Mouse (Mus musculus) adrenal gland (tissue): ENCODE measurements around the gene Pdlim5.

ENCODE experiments used
- intact Hi-C: fragments of 180-260 bp; cut with DNase I; formaldehyde crosslinking; loops from one replicate; pipeline ENCODE4 v1.15.1; 2025

Gene Pdlim5

DNA sequence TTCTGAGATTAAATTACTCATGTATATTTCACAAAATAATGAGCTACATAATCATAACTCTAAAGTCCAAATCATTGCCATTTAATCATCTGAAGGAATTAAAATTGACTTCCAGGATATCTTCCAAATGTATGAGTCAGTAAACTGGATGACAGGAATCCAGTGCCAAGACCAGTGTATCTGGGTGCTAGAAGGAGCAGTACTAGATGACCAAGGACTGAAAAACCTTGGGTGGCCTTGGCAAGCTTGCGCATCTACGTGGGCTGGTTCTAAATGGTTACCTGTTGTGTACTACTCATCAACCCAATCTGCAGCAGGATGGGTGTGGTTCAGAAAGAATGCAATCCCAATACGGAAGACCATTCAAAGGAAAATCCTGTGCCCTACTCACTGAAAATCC, 116.5 kb downstream of the Pdlim5 start:
- intact Hi-C loops, result loop anchor here (5.0 to 10.0 kb wide), 2 partner anchors 234 to 392 kb away; no protein-coding TSS in a partner anchor

DNA sequence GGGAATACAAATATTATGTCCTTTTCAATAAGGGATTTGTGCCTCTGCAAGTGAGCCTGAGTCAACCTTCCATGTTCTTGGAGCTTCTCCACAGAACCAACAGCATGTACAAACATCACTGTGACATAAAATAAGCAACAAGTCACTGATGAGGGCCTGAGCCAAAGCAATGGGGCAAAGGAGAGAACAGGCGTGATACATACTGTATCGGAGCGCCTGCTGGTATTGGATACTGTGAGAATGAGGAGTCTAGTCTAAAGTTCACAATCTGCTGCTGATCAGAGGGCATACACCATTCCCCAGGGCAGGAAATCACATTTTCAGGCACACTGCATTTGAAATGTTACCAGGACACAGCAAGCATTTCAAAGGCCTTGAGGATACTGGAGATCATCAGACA, 119.0 kb downstream of the Pdlim5 start:
- intact Hi-C loops, result loop anchor here (2.0 to 10.0 kb wide), 3 partner anchors 232 to 414 kb away; no protein-coding TSS in a partner anchor

DNA sequence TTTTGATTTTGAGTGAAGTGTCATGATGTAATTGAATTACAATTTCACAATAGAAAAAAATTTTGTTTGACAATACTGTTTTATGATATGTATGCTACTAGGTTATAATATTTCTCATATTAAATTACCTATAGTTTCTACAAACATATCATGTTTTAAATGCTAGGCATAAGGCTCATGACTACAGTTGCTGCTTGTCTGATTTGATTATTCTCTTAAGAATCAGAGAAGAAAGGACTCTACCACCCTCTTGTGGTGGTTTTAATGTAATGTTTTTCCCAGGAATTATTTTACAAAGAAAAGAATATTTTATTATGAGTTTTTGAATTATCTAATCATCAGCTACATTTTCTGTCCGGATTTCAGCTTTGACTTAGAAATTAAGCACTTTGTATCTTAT, 120.5 kb downstream of the Pdlim5 start:
- intact Hi-C loops, result loop anchor here (5.0 to 10.0 kb wide), 2 partner anchors 230 to 388 kb away; no protein-coding TSS in a partner anchor

DNA sequence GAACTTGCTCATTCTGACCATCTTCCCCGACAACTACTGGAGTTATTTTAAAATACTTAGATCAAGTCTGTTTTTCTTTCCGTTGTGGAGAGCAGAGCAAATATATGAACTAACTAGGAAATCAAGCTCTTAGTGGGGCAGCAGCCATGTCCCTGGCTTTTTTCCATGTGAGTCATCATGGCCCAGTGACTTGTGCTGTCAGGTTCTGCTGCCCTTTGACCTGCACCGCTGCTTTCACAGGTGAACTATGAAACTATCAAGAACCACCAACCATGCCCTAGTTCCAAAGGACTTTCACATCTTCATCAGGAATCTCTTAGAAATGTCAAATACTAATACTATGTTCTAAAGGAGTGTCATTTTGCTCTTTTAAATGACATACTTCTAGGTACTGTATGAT, 121.0 kb downstream of the Pdlim5 start:
- intact Hi-C loops, result loop anchor here (10.0 kb wide), 1 partner anchor 230 kb away; no protein-coding TSS in a partner anchor

DNA sequence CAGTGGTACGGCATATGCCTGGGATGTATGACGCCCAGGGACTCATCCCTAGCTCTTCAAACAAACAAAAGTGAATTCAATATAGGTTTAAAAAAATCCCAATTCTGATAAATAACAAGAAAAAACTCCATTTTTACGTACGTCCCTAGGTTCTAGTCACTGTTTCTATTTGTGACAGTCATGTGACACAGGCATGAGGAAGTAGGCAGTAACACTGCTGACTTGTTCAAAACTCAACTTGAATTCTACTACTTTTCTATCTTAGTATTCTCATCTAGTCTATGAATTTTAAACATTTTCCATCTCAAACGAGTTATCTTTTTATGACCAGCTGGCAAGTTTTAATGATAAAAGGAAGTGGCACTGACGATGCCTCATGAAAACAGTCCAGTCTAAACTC, 122.2 kb downstream of the Pdlim5 start:
- intact Hi-C loops, result loop anchor here (10.0 kb wide), 1 partner anchor 228 kb away; no protein-coding TSS in a partner anchor

DNA sequence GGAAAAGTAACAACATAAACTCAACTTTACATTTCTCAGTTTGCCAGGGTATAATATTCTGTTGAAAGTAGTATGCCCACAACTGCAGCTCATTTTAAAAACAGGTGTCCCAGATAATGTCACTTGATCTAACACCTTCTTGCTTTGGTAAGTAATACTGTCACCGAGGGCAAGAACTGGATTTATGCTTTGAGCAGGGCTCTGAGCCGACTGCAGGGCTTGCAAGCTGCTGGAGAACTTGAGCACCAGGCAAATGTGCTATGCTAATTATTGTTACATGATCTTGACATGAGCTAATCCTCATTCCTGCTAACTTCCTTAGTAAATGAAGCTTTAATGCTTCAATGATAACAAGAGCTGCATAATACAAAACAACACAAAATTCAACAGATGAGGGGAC, 139.1 kb downstream of the Pdlim5 start:
- intact Hi-C loops, result no loop called here

DNA sequence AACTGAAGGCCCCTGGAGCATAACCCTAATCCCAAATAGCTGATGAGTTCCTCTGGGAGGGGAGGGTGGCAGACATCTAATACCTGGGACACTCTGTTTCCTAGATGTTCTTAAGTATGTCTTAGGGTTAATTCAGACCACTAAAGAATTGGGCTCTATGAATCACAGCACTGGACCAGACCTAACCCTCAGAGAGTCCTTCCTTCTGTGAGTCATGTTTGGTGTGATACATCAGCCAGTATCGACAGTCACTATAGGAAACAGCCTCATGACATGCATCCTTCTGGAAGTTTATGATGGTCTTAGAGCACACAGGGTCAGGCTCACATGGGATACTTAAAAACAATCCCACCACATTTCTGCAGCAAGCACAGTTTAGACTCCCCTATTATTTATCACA, 143.4 kb downstream of the Pdlim5 start:
- intact Hi-C loops, result no loop called here

- intact Hi-C loops, result no loop called here
Observed at GRCm38 (mm10) chr3:142249458-142249857, 146.0 kb downstream of the Pdlim5 start.

DNA sequence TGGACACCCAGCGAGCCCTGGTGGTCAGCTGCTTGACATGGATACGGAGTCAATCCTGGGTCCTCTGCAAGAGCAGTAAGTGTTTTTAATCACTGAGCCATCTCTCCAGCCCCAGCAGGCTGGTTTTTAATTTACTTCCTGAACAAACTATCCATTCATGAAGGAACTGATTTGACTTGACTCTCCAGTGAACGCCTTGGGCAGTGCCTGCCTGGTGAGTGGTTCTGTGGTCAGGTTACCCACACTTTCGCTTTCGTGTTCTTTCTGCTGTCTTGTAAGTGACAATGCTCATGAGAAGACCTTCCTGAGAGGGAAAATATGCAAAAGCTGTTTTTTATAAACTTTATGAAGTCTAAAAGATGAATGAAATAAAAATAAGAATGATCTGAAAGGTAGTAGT, 152.2 kb downstream of the Pdlim5 start:
- intact Hi-C loops, result no loop called here

DNA sequence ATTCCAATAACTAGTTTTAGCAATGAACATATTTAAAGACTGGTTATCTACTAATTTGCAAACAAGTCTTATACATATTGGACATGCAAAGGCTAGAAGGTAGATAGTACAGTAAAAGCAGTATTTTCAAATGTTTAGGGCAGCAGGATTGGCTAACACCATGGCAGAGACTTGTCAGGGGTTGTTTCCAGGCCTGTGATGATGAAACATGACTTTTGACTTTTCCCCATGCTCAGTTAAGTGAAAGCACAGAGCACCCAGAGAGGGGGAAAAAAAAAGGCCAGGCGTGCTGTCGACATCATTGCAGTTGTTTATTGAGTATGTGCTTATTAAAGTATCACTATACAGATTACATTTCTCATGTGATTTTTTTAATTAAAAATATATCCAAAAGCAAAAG, 156.2 kb downstream of the Pdlim5 start:
- intact Hi-C loops, result no loop called here

- intact Hi-C loops, result no loop called here
Observed at GRCm38 (mm10) chr3:142238260-142239046, 157.0 kb downstream of the Pdlim5 start.

DNA sequence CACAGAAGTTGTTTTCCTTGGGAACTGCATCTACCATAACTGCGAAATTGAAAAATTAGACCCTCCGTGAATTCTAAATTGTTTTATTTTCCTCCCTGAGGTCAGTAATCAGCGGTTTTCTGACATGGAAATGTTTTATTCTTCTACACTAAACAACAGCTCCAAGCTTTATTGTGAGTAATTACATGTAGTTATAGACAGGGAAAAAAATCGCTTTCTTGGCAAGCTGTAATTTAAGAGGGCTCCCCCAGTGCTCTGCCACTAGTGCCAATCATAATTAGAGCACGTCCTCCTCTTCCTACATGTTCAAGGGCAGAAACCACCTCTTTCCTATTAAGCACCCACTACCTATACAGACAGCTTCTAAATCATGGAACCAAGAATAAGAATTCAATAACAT, 157.9 kb downstream of the Pdlim5 start:
- intact Hi-C loops, result no loop called here

GRCm38 (mm10) chr3:142233606-142234465, 161.7 kb downstream of the Pdlim5 start:
- intact Hi-C loops, result no loop called here

GRCm38 (mm10) chr3:142228665-142229064, 166.8 kb downstream of the Pdlim5 start:
- intact Hi-C loops, result no loop called here

- intact Hi-C loops, result no loop called here
Observed at GRCm38 (mm10) chr3:142222471-142223103, 172.9 kb downstream of the Pdlim5 start.

- intact Hi-C loops, result no loop called here
Observed at GRCm38 (mm10) chr3:142219910-142220309, 175.6 kb downstream of the Pdlim5 start.

DNA sequence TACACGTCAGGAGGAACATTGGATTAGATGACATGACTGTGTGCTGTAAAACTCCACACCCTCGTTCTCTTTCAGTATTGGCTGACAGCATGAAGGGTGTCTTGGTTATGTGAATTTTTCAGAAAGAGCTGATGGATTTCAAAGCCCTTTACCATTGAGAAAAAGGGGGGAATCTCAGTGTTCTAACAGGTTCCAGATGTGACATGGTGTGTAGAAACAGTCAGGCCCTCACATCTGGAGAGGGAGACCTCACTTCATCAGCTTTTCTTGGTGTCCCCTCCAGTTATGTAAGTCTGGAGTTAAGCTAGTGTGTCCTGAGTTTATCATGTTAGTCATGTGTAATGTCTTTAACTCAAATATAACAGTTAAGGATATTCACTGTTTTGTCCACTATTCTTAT, 182.7 kb downstream of the Pdlim5 start:
- intact Hi-C loops, result no loop called here

DNA sequence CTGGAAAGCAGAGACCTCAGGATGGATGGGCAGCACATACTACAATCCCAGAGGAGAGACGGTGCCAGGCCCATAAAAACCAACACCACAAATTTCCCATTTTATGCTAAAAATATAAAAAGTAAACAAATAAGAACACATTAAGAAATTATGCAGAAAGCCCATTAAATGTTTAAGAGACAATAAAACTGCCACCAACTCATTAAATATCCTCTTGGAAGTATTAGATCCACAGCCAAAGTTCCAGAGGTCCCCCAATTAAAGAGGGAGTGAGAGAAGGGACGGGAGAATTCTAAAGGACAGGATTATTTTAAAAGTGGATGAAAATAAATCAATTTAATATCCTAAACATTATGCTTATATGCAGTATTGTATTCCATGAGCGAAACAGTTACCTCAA, 183.3 kb downstream of the Pdlim5 start:
- intact Hi-C loops, result no loop called here

- intact Hi-C loops, result no loop called here
Observed at GRCm38 (mm10) chr3:142209981-142210380, 185.5 kb downstream of the Pdlim5 start.

DNA sequence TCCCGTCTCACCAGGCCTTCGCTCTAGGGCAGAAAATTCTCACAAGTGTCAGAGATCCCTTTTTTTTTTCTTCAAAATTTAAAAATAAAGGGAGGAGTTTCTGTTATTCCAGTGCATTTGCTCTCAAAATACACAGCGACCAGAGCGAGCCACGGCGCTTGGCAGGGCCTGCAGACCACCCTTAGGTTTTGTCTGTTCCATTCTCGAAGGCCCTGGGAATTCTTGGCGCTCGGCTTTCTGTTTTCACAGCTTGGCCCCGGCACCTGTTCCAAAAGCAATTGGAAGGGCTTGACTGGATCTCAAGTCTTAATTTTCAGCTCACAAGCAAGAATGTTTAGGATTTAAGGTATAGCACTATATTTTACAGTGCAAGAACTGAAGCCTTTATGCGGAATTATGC, 186.4 kb downstream of the Pdlim5 start:
- intact Hi-C loops, result no loop called here

DNA sequence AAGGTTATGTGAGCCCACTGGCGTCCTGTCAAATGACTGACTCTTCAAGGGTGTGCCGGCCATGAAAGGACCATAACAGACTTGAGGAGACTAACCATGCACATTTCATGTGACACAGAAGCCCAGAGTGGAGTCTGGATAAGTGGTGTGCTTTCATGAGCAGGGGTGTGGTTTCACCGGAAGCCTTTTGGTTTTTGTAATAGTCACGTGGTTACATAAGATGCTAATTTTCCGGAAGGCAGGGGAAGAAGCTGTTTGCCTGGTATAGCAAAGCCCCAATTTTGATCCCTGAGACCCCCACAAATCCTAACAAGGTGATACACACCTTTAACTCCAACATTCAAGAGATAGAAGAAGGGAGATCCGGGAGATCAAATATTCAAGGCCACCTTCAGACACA, 188.0 kb downstream of the Pdlim5 start:
- intact Hi-C loops, result no loop called here

DNA sequence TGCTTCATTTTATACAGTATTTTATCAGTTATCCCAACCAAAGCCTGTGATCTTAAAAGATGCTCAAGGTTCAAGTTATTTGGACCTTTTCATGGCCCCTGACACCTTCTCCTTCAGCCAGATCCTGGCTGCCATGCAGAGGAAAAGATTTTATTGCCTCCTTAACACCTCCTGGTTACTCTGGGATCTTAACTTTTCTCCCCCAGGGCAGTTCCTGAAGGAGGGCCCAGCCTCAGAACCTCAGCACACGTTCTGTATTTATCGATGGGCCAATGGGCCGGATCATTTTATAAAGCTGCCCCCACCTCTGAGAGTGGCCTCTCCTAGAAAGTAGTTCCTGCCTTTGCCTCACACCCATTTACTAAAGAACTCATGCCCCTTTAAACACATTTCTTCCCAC, 189.2 kb downstream of the Pdlim5 start:
- intact Hi-C loops, result no loop called here
